Mouse (Mus musculus) lung, postnatal 4 days (tissue): ENCODE data around the gene Hrh1.

ENCODE experiments used
- DNase-seq, 2 experiments: peaks; one replicate each; pipeline ENCODE4 v3.0.0; 2021

Gene Hrh1

GRCm38 (mm10) chr6:114397691-114398217 is at the start of gene Hrh1:
Gene Hrh1 (plus strand): TSS chr6:114397936.
- DNase-seq, result peak; percentile 42 to 51

- DNase-seq, result no peak
These were observed 43.1 kb upstream of the Hrh1 start for GRCm38 (mm10) chr6:114354635-114355034.

GRCm38 (mm10) chr6:114358171-114358570 is 39.6 kb upstream of the Hrh1 start:
- DNase-seq, result peak; percentile 34 to 62

GRCm38 (mm10) chr6:114362355-114362754 is 35.4 kb upstream of the Hrh1 start:
- no peak for DNase-seq

- no peak for DNase-seq
These were observed 34.0 kb upstream of the Hrh1 start for GRCm38 (mm10) chr6:114363740-114364139.

GRCm38 (mm10) chr6:114364734-114365133 is 33.0 kb upstream of the Hrh1 start:
- no peak for DNase-seq

- no peak for DNase-seq
These were observed 31.5 kb upstream of the Hrh1 start for GRCm38 (mm10) chr6:114366191-114366590.

- DNase-seq, result no peak
These were observed 30.1 kb upstream of the Hrh1 start for GRCm38 (mm10) chr6:114367681-114368080.

- no peak for DNase-seq
These were observed 29.5 kb upstream of the Hrh1 start for GRCm38 (mm10) chr6:114368196-114368595.

- no peak for DNase-seq
These were observed 25.0 kb upstream of the Hrh1 start for GRCm38 (mm10) chr6:114372741-114373140.

- DNase-seq, result no peak
These were observed 16.9 kb upstream of the Hrh1 start for GRCm38 (mm10) chr6:114380872-114381271.

- DNase-seq, result no peak
These were observed 10.4 kb upstream of the Hrh1 start for GRCm38 (mm10) chr6:114387320-114387719.

- DNase-seq, result no peak
These were observed 9.9 kb upstream of the Hrh1 start for GRCm38 (mm10) chr6:114387855-114388254.

GRCm38 (mm10) chr6:114390129-114390528 is 7.6 kb upstream of the Hrh1 start:
- DNase-seq, result no peak

- peak; percentile 28 to 51 for DNase-seq
These were observed 2.8 kb upstream of the Hrh1 start for GRCm38 (mm10) chr6:114394982-114395381.

- DNase-seq, result no peak
These were observed 1.1 kb upstream of the Hrh1 start for GRCm38 (mm10) chr6:114396605-114397004.

- no peak for DNase-seq
These were observed 456 bp upstream of the Hrh1 start for GRCm38 (mm10) chr6:114397280-114397679.

- peak in 1 of 2 experiments; percentile 41 for DNase-seq
These were observed 890 bp downstream of the Hrh1 start for GRCm38 (mm10) chr6:114398626-114399025.

GRCm38 (mm10) chr6:114400387-114400786 is 2.7 kb downstream of the Hrh1 start:
- no peak for DNase-seq

- DNase-seq, result no peak
These were observed 3.1 kb downstream of the Hrh1 start for GRCm38 (mm10) chr6:114400841-114401240.

GRCm38 (mm10) chr6:114402161-114402560 is 4.4 kb downstream of the Hrh1 start:
- no peak for DNase-seq

GRCm38 (mm10) chr6:114403632-114404031 is 5.9 kb downstream of the Hrh1 start:
- no peak for DNase-seq

GRCm38 (mm10) chr6:114404128-114404527 is 6.4 kb downstream of the Hrh1 start:
- no peak for DNase-seq

- DNase-seq, result no peak
These were observed 7.2 kb downstream of the Hrh1 start for GRCm38 (mm10) chr6:114404774-114405468.

- DNase-seq, result no peak
These were observed 8.9 kb downstream of the Hrh1 start for GRCm38 (mm10) chr6:114406634-114407033.
